Mouse (Mus musculus): ENCODE data around the gene Sec23b. TPM values are rescaled to one million over a fixed set of nuclear protein-coding genes. Genes with fewer than 3 reads are reported as not detected.

Gene Sec23b
- total and polyA plus RNA-seq, 3 experiments: 18.4 to 23.9 (median 22.9) TPM

GRCm38 (mm10) chr2:144637204-144637603 is 81.2 kb downstream of the Sec23b start:
- Histone ChIP-seq H3K27ac (no peak overlapping the region), H3K9ac (ENCODE audit: low read depth, low read length) (no peak overlapping the region), H3K79me2 (replicated peaks; ENCODE audit: control insufficient read depth, insufficient read depth, low read length) (no peaks in the 10 kb centered on the region), H3K4me3 (no peak overlapping the region), H3K36me3 (ENCODE audit: control insufficient read depth, insufficient read depth, low read length) (no peaks in the 10 kb centered on the region), H3K27me3 (ENCODE audit: control insufficient read depth, insufficient read depth, low read length) (no peaks in the 10 kb centered on the region), H3K4me1 (ENCODE audit: control insufficient read depth, insufficient read depth, low read length) (no peaks in the 10 kb centered on the region)
- TF ChIP-seq POLR2A (IDR thresholded peaks at IDR 0.05; ENCODE audit: insufficient read depth, low read depth, low read length): no peak
- no peak for TF ChIP-seq CTCF (IDR thresholded peaks at IDR 0.05)
- no peak for TF ChIP-seq EP300 (IDR thresholded peaks at IDR 0.05; ENCODE audit: insufficient read depth, low read depth, low read length)
- intact Hi-C loops (cut with DNase I): loop anchor here (5.0 kb wide), 2 partner anchors 880 to 950 kb away; no protein-coding TSS in a partner anchor
- DNase-seq: no peak
- WGBS: 55% methylated on average over 4 of the region's 4 CpGs

- H3K79me2 ChIP-seq (replicated peaks; ENCODE audit: control insufficient read depth, insufficient read depth, low read length): no peaks in the 10 kb centered on the region
- no peak overlapping the region for H3K9ac ChIP-seq (ENCODE audit: low read depth, low read length)
- H3K4me3 ChIP-seq: no peak overlapping the region
- H3K36me3 ChIP-seq (ENCODE audit: control insufficient read depth, insufficient read depth, low read length): no peaks in the 10 kb centered on the region
- no peak overlapping the region for H3K27ac ChIP-seq
- intact Hi-C loops (cut with DNase I): loop anchor here (5.0 kb wide), 2 partner anchors 879 to 949 kb away; no protein-coding TSS in a partner anchor
- no peak for DNase-seq
- 80% methylated on average over 10 of the region's 12 CpGs for WGBS
- no peaks in the 10 kb centered on the region for H3K4me1 ChIP-seq (ENCODE audit: control insufficient read depth, insufficient read depth, low read length)
- TF ChIP-seq EP300 (IDR thresholded peaks at IDR 0.05; ENCODE audit: insufficient read depth, low read depth, low read length) (no peak), CTCF (IDR thresholded peaks at IDR 0.05) (no peak), POLR2A (IDR thresholded peaks at IDR 0.05; ENCODE audit: insufficient read depth, low read depth, low read length) (no peak)
- H3K27me3 ChIP-seq (ENCODE audit: control insufficient read depth, insufficient read depth, low read length): no peaks in the 10 kb centered on the region
Observed at GRCm38 (mm10) chr2:144637671-144638395, 81.8 kb downstream of the Sec23b start.

GRCm38 (mm10) chr2:144638719-144639118 is 82.7 kb downstream of the Sec23b start:
- no peak overlapping the region for H3K9ac ChIP-seq (ENCODE audit: low read depth, low read length)
- intact Hi-C loops (cut with DNase I): loop anchor here (5.0 kb wide), 2 partner anchors 879 to 949 kb away; no protein-coding TSS in a partner anchor
- no peak overlapping the region for H3K4me3 ChIP-seq
- TF ChIP-seq EP300 (IDR thresholded peaks at IDR 0.05; ENCODE audit: insufficient read depth, low read depth, low read length) (no peak), CTCF (IDR thresholded peaks at IDR 0.05) (peak; percentile 66)
- H3K79me2 ChIP-seq (replicated peaks; ENCODE audit: control insufficient read depth, insufficient read depth, low read length): no peaks in the 10 kb centered on the region
- no peak overlapping the region for H3K27ac ChIP-seq
- no peaks in the 10 kb centered on the region for H3K36me3 ChIP-seq (ENCODE audit: control insufficient read depth, insufficient read depth, low read length)
- 35% methylated on average over 4 of the region's 4 CpGs for WGBS
- H3K27me3 ChIP-seq (ENCODE audit: control insufficient read depth, insufficient read depth, low read length): no peaks in the 10 kb centered on the region
- no peaks in the 10 kb centered on the region; the same call in 1 of the 2 replicates for H3K4me1 ChIP-seq (ENCODE audit: control insufficient read depth, insufficient read depth, low read length)
- peak in 1 of 2 experiments; percentile 34 for DNase-seq

- intact Hi-C loops (cut with DNase I): no loop called here
- no peak for TF ChIP-seq POLR2A (IDR thresholded peaks at IDR 0.05; ENCODE audit: insufficient read depth, low read depth, low read length)
- TF ChIP-seq EP300 (IDR thresholded peaks at IDR 0.05; ENCODE audit: insufficient read depth, low read depth, low read length): no peak
- TF ChIP-seq CTCF (IDR thresholded peaks at IDR 0.05): no peak
- H3K36me3 ChIP-seq (ENCODE audit: control insufficient read depth, insufficient read depth, low read length): no peaks in the 10 kb centered on the region
- no peak for DNase-seq
- no peak overlapping the region for H3K9ac ChIP-seq (ENCODE audit: low read depth, low read length)
- no peaks in the 10 kb centered on the region for H3K79me2 ChIP-seq (replicated peaks; ENCODE audit: control insufficient read depth, insufficient read depth, low read length)
- no peaks in the 10 kb centered on the region; the same call in 1 of the 2 replicates for H3K4me1 ChIP-seq (ENCODE audit: control insufficient read depth, insufficient read depth, low read length)
- WGBS: 79% methylated on average over 7 of the region's 7 CpGs
- no peak overlapping the region for H3K4me3 ChIP-seq
- no peaks in the 10 kb centered on the region for H3K27me3 ChIP-seq (ENCODE audit: control insufficient read depth, insufficient read depth, low read length)
- H3K27ac ChIP-seq: no peak overlapping the region
Observed at GRCm38 (mm10) chr2:144640101-144640500, 84.1 kb downstream of the Sec23b start.

Small RNA genes lying within 50 kb of the gene (microRNA-seq; reads per million reads assigned to microRNA genes)
- gene Gm24823: 0 reads per million in 2 experiments

Other genes starting within 250 kb of the Sec23b start
- not detected for gene Ovol2, start 224.1 kb upstream of the Sec23b start, total RNA-seq (2021)
- gene Ovol2, start 224.1 kb upstream of the Sec23b start, polyA plus RNA-seq (2012; rRNA removed): 0.14 TPM in 1 of 2 replicates, not detected in the other
- 10 to 100 TPM; 23.7 to 26.8 TPM for gene Kat14, start 187.2 kb upstream of the Sec23b start, total RNA-seq (2021)
- gene Kat14, start 187.2 kb upstream of the Sec23b start, polyA plus RNA-seq (2012; rRNA removed): 22.2 and 26.1 TPM in 2 replicates
- 1 to 10 TPM; 8.9 to 9.1 TPM for gene Pet117, start 187.2 kb upstream of the Sec23b start, total RNA-seq (2021)
- not detected in 2 replicates for gene Pet117, start 187.2 kb upstream of the Sec23b start, polyA plus RNA-seq (2012; rRNA removed)
- gene Dzank1, start 28.8 kb upstream of the Sec23b start, total RNA-seq (2021): under 1 TPM; 0.63 to 0.66 TPM
- gene Dzank1, start 28.8 kb upstream of the Sec23b start, polyA plus RNA-seq (2012; rRNA removed): 0.49 and 0.76 TPM in 2 replicates
- gene Polr3f, start 28.5 kb upstream of the Sec23b start, total RNA-seq (2021): 10 to 100 TPM; 10.4 to 12.1 TPM
- gene Polr3f, start 28.5 kb upstream of the Sec23b start, polyA plus RNA-seq (2012; rRNA removed): 4.0 and 8.8 TPM in 2 replicates
- gene Rbbp9, start 5.4 kb upstream of the Sec23b start, total RNA-seq (2021): 10 to 100 TPM; 10.4 to 12.1 TPM
- gene Rbbp9, start 5.4 kb upstream of the Sec23b start, polyA plus RNA-seq (2012; rRNA removed): 7.3 and 11.0 TPM in 2 replicates
- 10 to 100 TPM; 92.0 to 95.7 TPM for gene Smim26, start 37.8 kb downstream of the Sec23b start, total RNA-seq (2021)
- gene Smim26, start 37.8 kb downstream of the Sec23b start, polyA plus RNA-seq (2012; rRNA removed): 25.4 and 38.2 TPM in 2 replicates
- gene Dtd1, start 43.7 kb downstream of the Sec23b start, total RNA-seq (2021): 10 to 100 TPM; 13.9 to 15.7 TPM
- gene Dtd1, start 43.7 kb downstream of the Sec23b start, polyA plus RNA-seq (2012; rRNA removed): 10.5 and 13.1 TPM in 2 replicates

All from heart, adult 2 months (tissue).